ENCODE assay signal across 21 mouse cellular contexts in genomic region chr10:89092350-89093040, GRCm38 (mm10).
DNase-seq lines count a peak whose midpoint lies in the region; ATAC-seq and TF ChIP-seq lines count a peak whose summit lies in the region.
"Had no signal": no experiment of that assay in that cellular context is flagged by ENCODE, and none has a peak within 500 bp of the region (broad histone marks: within the 10 kb centered on the region; RNA-seq: fewer than 3 reads in every experiment).

No protein-coding gene starts in this region.

- H3K4me2 ChIP-seq in heart, embryonic 13.5 days, result peak overlapping the region; percentile 37
- peak overlapping the region; percentile 38 for H3K4me2 ChIP-seq in liver, embryonic 12.5 days
- no peak overlapping the region for H3K4me2 ChIP-seq in forebrain, embryonic 16.5 days (ENCODE audit: low read length)
- H3K4me2 ChIP-seq: forebrain, embryonic 15.5 days; hindbrain, embryonic 13.5 days; limb, embryonic 13.5 days; midbrain, embryonic 11.5 days; neural tube, embryonic 12.5 days had no signal

- peak; percentile 67; the same call in 1 of the 2 replicates for ATAC-seq in heart, embryonic 13.5 days (ENCODE audit: extremely low read depth, insufficient number of reproducible peaks, low FRiP score, low TSS enrichment)
- peak; percentile 28; the same call in 1 of the 2 replicates for ATAC-seq in G1E (ENCODE audit: extremely low read depth, insufficient number of reproducible peaks, low FRiP score, poor library complexity, severe bottlenecking)
- ATAC-seq in Patski, result peak; percentile 51
- ATAC-seq in liver, embryonic 12.5 days, result peak; percentile 97
- ATAC-seq in forebrain, embryonic 16.5 days, result no peak
- ATAC-seq: activated CD4-positive, CD25-positive, alpha-beta regulatory T cell, adult 4 months; forebrain, embryonic 15.5 days; inflammation-experienced regulatory T-cells, adult 6 months had no signal

- intact Hi-C loops in heart, postnatal 14 days (cut with DNase I), result no loop called here

- WGBS in heart, embryonic 13.5 days, result 40% methylated on average over 9 of the region's 9 CpGs
- 29% methylated on average over 9 of the region's 9 CpGs for WGBS in liver, embryonic 12.5 days (ENCODE audit: insufficient replicate concordance)
- WGBS in forebrain, embryonic 16.5 days, result 79% methylated on average over 9 of the region's 9 CpGs

- POLR2A ChIA-PET in Patski (lab: Charles Lee), result no interaction called here

- no peak for DNase-seq in heart, postnatal 14 days
- DNase-seq in G1E (ENCODE audit: low spot score) (no peak), Patski (ENCODE audit: low read depth, low spot score) (no peak)
- DNase-seq in gastrocnemius, adult 18-20 months (ENCODE audit: low spot score), result no peak
- no peak for DNase-seq in cerebellum, adult 9-11 months
- DNase-seq: adrenal gland, postnatal 14 days; cerebellum, adult 9-10 months; gastrocnemius, adult 2 months; layer of hippocampus, postnatal 36 days; right cerebral cortex, adult 18-20 months; thymus, postnatal 36 days had no signal

- no peaks in the 10 kb centered on the region for H3K36me3 ChIP-seq in heart, embryonic 13.5 days
- no peaks in the 10 kb centered on the region for H3K36me3 ChIP-seq in G1E (replicated peaks)
- no peaks in the 10 kb centered on the region for H3K36me3 ChIP-seq in liver, embryonic 12.5 days
- H3K36me3 ChIP-seq in forebrain, embryonic 16.5 days (ENCODE audit: control insufficient read depth, insufficient read depth), result no peaks in the 10 kb centered on the region
- H3K36me3 ChIP-seq: forebrain, embryonic 15.5 days; hindbrain, embryonic 13.5 days; limb, embryonic 13.5 days; neural tube, embryonic 12.5 days had no signal

- TF ChIP-seq CTCF in G1E (IDR thresholded peaks at IDR 0.05; ENCODE audit: low read depth, low read length), result no peak
- TF ChIP-seq CTCF in Patski (IDR thresholded peaks at IDR 0.05), result no peak

- in situ Hi-C loops in Patski (cut with MboI; ENCODE audit: low pct_unique_long_range_greater_than_20kb), result no loop called here

- peaks cover 9% of the 10 kb centered on the region for H3K4me1 ChIP-seq in heart, embryonic 13.5 days
- peaks cover 13% of the 10 kb centered on the region for H3K4me1 ChIP-seq in G1E (ENCODE audit: insufficient read depth, low read depth, low read length)
- H3K4me1 ChIP-seq in liver, embryonic 12.5 days, result peaks cover 20% of the 10 kb centered on the region
- H3K4me1 ChIP-seq in forebrain, embryonic 16.5 days (replicated peaks; ENCODE audit: control insufficient read depth, insufficient read depth, low read length), result no peaks in the 10 kb centered on the region
- H3K4me1 ChIP-seq: forebrain, embryonic 15.5 days; hindbrain, embryonic 13.5 days; limb, embryonic 13.5 days; neural tube, embryonic 12.5 days had no signal

- no peak overlapping the region; the same call in 1 of the 2 replicates for H3K27ac ChIP-seq in heart, embryonic 13.5 days (replicated peaks)
- H3K27ac ChIP-seq in liver, embryonic 12.5 days, result peak overlapping the region; percentile 74
- H3K27ac ChIP-seq in forebrain, embryonic 16.5 days (ENCODE audit: low read length), result no peak overlapping the region
- H3K27ac ChIP-seq: forebrain, embryonic 15.5 days; gastrocnemius, adult 2 months; hindbrain, embryonic 13.5 days; limb, embryonic 13.5 days; neural tube, embryonic 12.5 days had no signal

- H3K27me3 ChIP-seq in heart, embryonic 13.5 days (replicated peaks), result no peaks in the 10 kb centered on the region
- H3K27me3 ChIP-seq in G1E (ENCODE audit: insufficient read depth, low read length), result no peaks in the 10 kb centered on the region
- no peaks in the 10 kb centered on the region for H3K27me3 ChIP-seq in Patski
- H3K27me3 ChIP-seq in liver, embryonic 12.5 days (replicated peaks), result no peaks in the 10 kb centered on the region
- no peaks in the 10 kb centered on the region for H3K27me3 ChIP-seq in forebrain, embryonic 16.5 days (replicated peaks; ENCODE audit: control insufficient read depth, insufficient read depth, low read length)
- H3K27me3 ChIP-seq: forebrain, embryonic 15.5 days; hindbrain, embryonic 13.5 days; limb, embryonic 13.5 days; neural tube, embryonic 12.5 days had no signal

- H3K9ac ChIP-seq in heart, embryonic 13.5 days, result no peak overlapping the region
- no peak overlapping the region for H3K9ac ChIP-seq in liver, embryonic 12.5 days
- no peak overlapping the region for H3K9ac ChIP-seq in forebrain, embryonic 16.5 days (replicated peaks; ENCODE audit: low read depth, low read length)
- H3K9ac ChIP-seq: forebrain, embryonic 15.5 days; hindbrain, embryonic 13.5 days; limb, embryonic 13.5 days; neural tube, embryonic 12.5 days had no signal

- H3K4me3 ChIP-seq in heart, embryonic 13.5 days, result no peak overlapping the region
- H3K4me3 ChIP-seq in G1E (ENCODE audit: low read depth, low read length), result peak overlapping the region; percentile 34; the same call in 1 of the 2 replicates
- no peak overlapping the region for H3K4me3 ChIP-seq in liver, embryonic 12.5 days
- H3K4me3 ChIP-seq in forebrain, embryonic 16.5 days (replicated peaks; ENCODE audit: low read length), result no peak overlapping the region
- H3K4me3 ChIP-seq: forebrain, embryonic 15.5 days; gastrocnemius, adult 2 months; hindbrain, embryonic 13.5 days; limb, embryonic 13.5 days; neural tube, embryonic 12.5 days had no signal

- CTCF ChIA-PET in Patski (lab: Charles Lee), result interaction anchor here (0.9 to 1.6 kb wide), 4 partner anchors 14 to 38 kb away, joined by 3 read pairs; no protein-coding TSS in a partner anchor

- no peaks in the 10 kb centered on the region for H3K9me3 ChIP-seq in heart, embryonic 13.5 days
- H3K9me3 ChIP-seq in G1E (replicated peaks), result peaks cover 2% of the 10 kb centered on the region; the same call in 1 of the 2 replicates
- no peaks in the 10 kb centered on the region for H3K9me3 ChIP-seq in liver, embryonic 12.5 days (replicated peaks)
- no peaks in the 10 kb centered on the region for H3K9me3 ChIP-seq in forebrain, embryonic 16.5 days (ENCODE audit: control insufficient read depth, low read length)
- H3K9me3 ChIP-seq: forebrain, embryonic 15.5 days; hindbrain, embryonic 13.5 days; limb, embryonic 13.5 days; neural tube, embryonic 12.5 days had no signal
